Mouse (Mus musculus) lung, adult 2 months (tissue): Measurements from ENCODE around the gene Fam213a.

Experiments used
- CTCF ChIP-seq: fragments of 200-500 bp; IDR thresholded peaks from 2 replicates; pipeline ENCODE4 v1.5.1; 2011; ENCODE audit warnings: mild to moderate bottlenecking, low read length, control low read depth; ENCODE audit not compliant: insufficient read depth
- POLR2A ChIP-seq: fragments of 200-500 bp; IDR thresholded peaks from 2 replicates; pipeline ENCODE4 v1.6.1; 2011; ENCODE audit warnings: low read depth, mild to moderate bottlenecking, control low read depth, low read length, borderline replicate concordance; ENCODE audit errors: extremely low read depth

DNA sequence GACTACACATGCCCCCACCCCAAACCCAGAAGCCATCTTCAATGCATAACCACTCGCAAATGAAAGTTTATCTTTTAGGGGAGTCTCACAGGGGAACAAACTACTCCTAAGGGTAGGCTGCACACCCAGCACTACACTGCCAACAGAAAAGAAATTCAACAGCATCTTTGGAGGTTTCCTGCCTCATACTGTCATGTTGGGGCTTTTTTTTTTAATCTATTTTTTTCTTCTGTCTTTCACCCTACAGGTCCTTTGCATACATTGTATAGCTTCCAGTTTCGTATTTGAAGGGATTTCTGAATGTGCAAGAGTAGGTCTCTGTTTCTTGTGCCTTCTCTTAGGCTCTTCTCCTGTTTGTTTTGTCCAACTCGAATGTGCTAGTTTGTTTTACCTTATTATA lies 61.3 kb downstream of the Fam213a start:
- TF ChIP-seq POLR2A (no peak), CTCF (no peak)
